Mouse (Mus musculus) G1E (cell line): ENCODE results near the gene Ubap2. TPM values are rescaled to one million over a fixed set of nuclear protein-coding genes. Genes with fewer than 3 reads are reported as not detected.

Experiments
- ATAC-seq: 2 replicates; pipeline ENCODE4 v1.8.0; 2016; ENCODE audit warnings: mild to moderate bottlenecking; ENCODE audit not compliant: insufficient number of reproducible peaks, poor library complexity, low FRiP score, severe bottlenecking; ENCODE audit errors: extremely low read depth
- DNase-seq: peaks from one replicate; pipeline ENCODE4 v3.0.0; 2012; ENCODE audit warnings: low spot score
- H3K27me3 ChIP-seq: 2 replicates; pipeline ENCODE4 v1.6.1; 2012; ENCODE audit warnings: mild to moderate bottlenecking, low read length, inconsistent platforms; ENCODE audit not compliant: insufficient read depth
- H3K36me3 ChIP-seq: replicated peaks from 2 replicates; pipeline ENCODE3; 2012; ENCODE audit warnings: mild to moderate bottlenecking, inconsistent platforms
- H3K4me1 ChIP-seq: 2 replicates; pipeline ENCODE4 v1.6.1; 2012; ENCODE audit warnings: low read depth, low read length, inconsistent platforms, mixed read lengths; ENCODE audit not compliant: insufficient read depth
- H3K4me3 ChIP-seq: 2 replicates; pipeline ENCODE4 v1.5.1; 2012; ENCODE audit warnings: low read depth, mild to moderate bottlenecking, inconsistent platforms, low read length, moderate library complexity, mixed read lengths
- H3K9me3 ChIP-seq: replicated peaks from 2 replicates; pipeline ENCODE4 v1.6.1; 2012; ENCODE audit warnings: inconsistent platforms
- CTCF ChIP-seq: IDR thresholded peaks from 2 replicates; pipeline ENCODE4 v1.5.1; 2012; ENCODE audit warnings: low read depth, low read length, inconsistent platforms, mixed read lengths
- GATA1 ChIP-seq: IDR thresholded peaks from 2 replicates; pipeline ENCODE4 v1.6.1; 2012; ENCODE audit warnings: borderline replicate concordance, low read length, inconsistent platforms, mixed read lengths
- GATA2 ChIP-seq: IDR thresholded peaks from 2 replicates; pipeline ENCODE4 v1.6.1; 2012; ENCODE audit warnings: low read depth, low read length, inconsistent platforms, borderline replicate concordance
- POLR2AphosphoS5 ChIP-seq: IDR thresholded peaks from 2 replicates; pipeline ENCODE4 v1.6.1; 2012; ENCODE audit warnings: low read depth, low read length, inconsistent platforms; ENCODE audit not compliant: insufficient replicate concordance
- TAL1 ChIP-seq: conservative IDR thresholded peaks from 2 replicates; pipeline ENCODE4 v1.6.1; 2012; ENCODE audit warnings: low read depth, low read length, inconsistent platforms, mixed read lengths
- polyA plus RNA-seq: library from polyadenylated mRNA; stranded (reverse); fragments of >175 nt; gene quantifications from 2 replicates; pipeline ENCODE4 v1.2.3, GENCODE M21; 2012
- total RNA-seq, 2 experiments: library from RNA; stranded (forward) in 1 of 2; stranded (reverse) in 1 of 2; fragments of 200-1000 nt in 1 of 2; fragments of >200 nt in 1 of 2; fragmentation: Nextera tagmentation in 1 of 2; gene quantifications; 2 replicates each; pipeline ENCODE4 v1.2.3; 2014 to 2017

Gene Ubap2
- total and polyA plus RNA-seq, 3 experiments = 14.3 to 552 (median 116) TPM

DNA sequence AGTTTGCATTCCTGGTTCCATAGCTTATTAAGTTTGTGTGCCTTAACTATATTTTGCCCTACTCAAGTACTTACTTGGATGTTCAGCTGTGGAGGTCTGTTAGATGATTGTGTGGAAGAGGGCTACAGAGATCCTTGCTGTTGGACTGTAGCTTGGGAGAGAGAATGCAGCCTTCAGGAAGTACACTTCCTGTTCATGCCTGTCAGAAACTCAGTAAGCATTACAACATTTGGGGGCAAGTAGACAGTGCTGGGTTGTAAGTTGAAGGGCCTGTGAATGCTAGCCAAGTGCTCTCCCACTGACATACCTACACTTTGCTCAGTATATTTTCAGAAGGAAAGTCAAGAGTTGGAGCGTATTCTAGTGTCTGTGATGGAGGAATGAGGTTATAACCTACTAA lies 116.7 kb downstream of the Ubap2 start:
- peaks cover 7% of the 10 kb centered on the region; the same call in 1 of the 2 replicates for H3K4me1 ChIP-seq
- no peak overlapping the region for H3K4me3 ChIP-seq
- H3K36me3 ChIP-seq = peaks cover 22% of the 10 kb centered on the region
- ATAC-seq (no peak), DNase-seq (no peak)
- no peaks in the 10 kb centered on the region for H3K27me3 ChIP-seq
- no peaks in the 10 kb centered on the region for H3K9me3 ChIP-seq
- TF ChIP-seq GATA1 (no peak), CTCF (no peak), TAL1 (no peak), POLR2AphosphoS5 (no peak), GATA2 (no peak)

GRCm38 (mm10) chr4:41156961-41157360 lies 118.0 kb downstream of the Ubap2 start:
- no peak for DNase-seq

DNA sequence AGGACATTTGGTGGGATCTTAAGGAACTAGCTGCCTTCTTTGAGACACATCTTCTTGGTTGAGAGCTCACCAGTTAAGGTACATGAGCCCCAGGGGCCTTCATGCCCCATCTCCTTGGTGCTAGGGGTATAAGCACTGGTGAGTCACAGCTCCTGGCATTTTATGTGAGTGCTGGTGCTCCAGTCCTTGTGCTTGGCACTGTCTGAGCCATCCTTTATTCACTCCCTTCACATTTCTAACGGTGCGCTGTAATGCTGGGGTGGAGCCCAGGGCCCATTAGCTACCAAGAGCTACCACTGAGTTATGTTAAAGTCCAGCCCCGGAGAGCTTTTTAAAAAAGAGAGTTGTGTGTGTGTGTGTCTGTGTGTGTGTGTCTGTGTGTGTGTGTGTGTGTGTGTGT lies 121.8 kb downstream of the Ubap2 start:
- no peak for DNase-seq
- no peak overlapping the region for H3K4me3 ChIP-seq
- no peaks in the 10 kb centered on the region for H3K27me3 ChIP-seq
- H3K36me3 ChIP-seq = peaks cover 28% of the 10 kb centered on the region
- ATAC-seq = no peak
- peaks cover 11% of the 10 kb centered on the region for H3K4me1 ChIP-seq
- H3K9me3 ChIP-seq = no peaks in the 10 kb centered on the region
- no peak for TF ChIP-seq CTCF
- no peak for TF ChIP-seq GATA1
- TF ChIP-seq TAL1 = no peak
- no peak for TF ChIP-seq POLR2AphosphoS5
- no peak for TF ChIP-seq GATA2

More at GRCm38 (mm10) chr4:41156961-41157360, 118.0 kb downstream of the Ubap2 start:
- Histone ChIP-seq H3K4me3 (no peak overlapping the region), H3K36me3 (peaks cover 27% of the 10 kb centered on the region), H3K9me3 (no peaks in the 10 kb centered on the region), H3K4me1 (peaks cover 9% of the 10 kb centered on the region; the same call in 1 of the 2 replicates), H3K27me3 (no peaks in the 10 kb centered on the region)
- TF ChIP-seq CTCF (no peak), GATA2 (no peak), POLR2AphosphoS5 (no peak), TAL1 (no peak), GATA1 (no peak)
- no peak for ATAC-seq

GRCm38 (mm10) chr4:41151186-41151585 lies 123.8 kb downstream of the Ubap2 start:
- peaks cover 34% of the 10 kb centered on the region for H3K36me3 ChIP-seq
- DNase-seq (no peak), ATAC-seq (no peak)
- H3K4me3 ChIP-seq = no peak overlapping the region
- no peaks in the 10 kb centered on the region for H3K9me3 ChIP-seq
- H3K27me3 ChIP-seq = no peaks in the 10 kb centered on the region
- H3K4me1 ChIP-seq = peaks cover 10% of the 10 kb centered on the region
- TF ChIP-seq CTCF (no peak), TAL1 (no peak), GATA1 (no peak), GATA2 (no peak), POLR2AphosphoS5 (no peak)

DNA sequence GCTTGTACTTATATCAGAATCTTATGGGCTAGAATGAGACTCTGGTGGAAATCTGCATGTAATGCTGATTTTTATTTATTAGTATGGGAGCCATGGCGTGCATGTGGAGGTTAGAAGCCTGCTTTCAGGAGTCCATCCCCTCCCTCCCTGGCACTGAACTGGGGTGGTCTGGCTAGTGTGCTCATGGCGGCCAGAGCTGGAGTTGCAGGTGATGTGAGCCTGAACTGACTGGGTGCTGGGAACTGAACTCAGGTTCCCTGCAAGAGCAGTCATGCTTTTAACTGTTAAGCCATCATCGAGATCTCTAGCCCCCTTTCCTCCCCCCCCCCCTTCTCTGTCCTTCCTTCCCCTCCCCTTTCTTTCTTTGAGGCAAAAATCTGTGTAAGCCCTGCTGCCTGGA lies 125.1 kb downstream of the Ubap2 start:
- TF ChIP-seq TAL1 (no peak), CTCF (no peak), GATA1 (no peak), POLR2AphosphoS5 (no peak), GATA2 (no peak)
- peaks cover 39% of the 10 kb centered on the region for H3K36me3 ChIP-seq

More for the DNA sequence above, 125.1 kb downstream of the Ubap2 start:
- DNase-seq (no peak), ATAC-seq (no peak)
- no peak overlapping the region for H3K4me3 ChIP-seq
- no peaks in the 10 kb centered on the region for H3K9me3 ChIP-seq
- peaks cover 10% of the 10 kb centered on the region for H3K4me1 ChIP-seq
- H3K27me3 ChIP-seq = no peaks in the 10 kb centered on the region

Other genes starting within 250 kb of the Ubap2 start
- gene Aqp7, start 227.0 kb downstream of the Ubap2 start, total RNA-seq (2014; fragmentation: Nextera tagmentation) = not detected in 2 replicates
- gene Aqp7, start 227.0 kb downstream of the Ubap2 start, total RNA-seq (2017) = not detected in 2 replicates
- gene Aqp7, start 227.0 kb downstream of the Ubap2 start, polyA plus RNA-seq = not detected in 2 replicates
- gene Aqp3, start 177.0 kb downstream of the Ubap2 start, total RNA-seq (2014; fragmentation: Nextera tagmentation) = not detected in 2 replicates
- gene Aqp3, start 177.0 kb downstream of the Ubap2 start, total RNA-seq (2017) = 0.76 and 0.98 TPM in 2 replicates
- 1.1 and 1.9 TPM in 2 replicates for gene Aqp3, start 177.0 kb downstream of the Ubap2 start, polyA plus RNA-seq
- 28.5 and 29.9 TPM in 2 replicates for gene Nol6, start 150.7 kb downstream of the Ubap2 start, total RNA-seq (2014; fragmentation: Nextera tagmentation)
- 14.8 and 15.9 TPM in 2 replicates for gene Nol6, start 150.7 kb downstream of the Ubap2 start, total RNA-seq (2017)
- 73.1 and 82.3 TPM in 2 replicates for gene Nol6, start 150.7 kb downstream of the Ubap2 start, polyA plus RNA-seq
- gene Ube2r2, start 139.4 kb downstream of the Ubap2 start, total RNA-seq (2014; fragmentation: Nextera tagmentation) = 220 and 322 TPM in 2 replicates
- gene Ube2r2, start 139.4 kb downstream of the Ubap2 start, total RNA-seq (2017) = 35.7 and 44.8 TPM in 2 replicates
- gene Ube2r2, start 139.4 kb downstream of the Ubap2 start, polyA plus RNA-seq = 40.8 and 40.9 TPM in 2 replicates
- gene Dcaf12, start 39.7 kb upstream of the Ubap2 start, total RNA-seq (2014; fragmentation: Nextera tagmentation) = 45.1 and 52.4 TPM in 2 replicates
- gene Dcaf12, start 39.7 kb upstream of the Ubap2 start, total RNA-seq (2017) = 39.1 and 41.8 TPM in 2 replicates
- 49.2 and 50.8 TPM in 2 replicates for gene Dcaf12, start 39.7 kb upstream of the Ubap2 start, polyA plus RNA-seq
- 25.1 and 39.2 TPM in 2 replicates for gene Ubap1, start 73.9 kb upstream of the Ubap2 start, total RNA-seq (2014; fragmentation: Nextera tagmentation)
- gene Ubap1, start 73.9 kb upstream of the Ubap2 start, total RNA-seq (2017) = 27.5 and 30.4 TPM in 2 replicates
- gene Ubap1, start 73.9 kb upstream of the Ubap2 start, polyA plus RNA-seq = 18.3 and 19.0 TPM in 2 replicates
- 47.8 and 68.0 TPM in 2 replicates for gene Kif24, start 189.7 kb upstream of the Ubap2 start, total RNA-seq (2014; fragmentation: Nextera tagmentation)
- gene Kif24, start 189.7 kb upstream of the Ubap2 start, total RNA-seq (2017) = 16.8 and 21.6 TPM in 2 replicates
- gene Kif24, start 189.7 kb upstream of the Ubap2 start, polyA plus RNA-seq = 5.6 and 7.0 TPM in 2 replicates
- gene Nudt2, start 190.0 kb upstream of the Ubap2 start, total RNA-seq (2014; fragmentation: Nextera tagmentation) = 22.5 and 26.6 TPM in 2 replicates
- 62.3 and 72.7 TPM in 2 replicates for gene Nudt2, start 190.0 kb upstream of the Ubap2 start, total RNA-seq (2017)
- gene Nudt2, start 190.0 kb upstream of the Ubap2 start, polyA plus RNA-seq = 5.9 and 12.4 TPM in 2 replicates
- gene AI464131, start 227.9 kb upstream of the Ubap2 start, total RNA-seq (2014; fragmentation: Nextera tagmentation) = 4.3 and 4.4 TPM in 2 replicates
- 7.0 and 7.3 TPM in 2 replicates for gene AI464131, start 227.9 kb upstream of the Ubap2 start, total RNA-seq (2017)
- gene AI464131, start 227.9 kb upstream of the Ubap2 start, polyA plus RNA-seq = 2.2 and 3.1 TPM in 2 replicates
- gene 1110017D15Rik, start 242.2 kb upstream of the Ubap2 start, total RNA-seq (2014; fragmentation: Nextera tagmentation) = 7.3 and 10.5 TPM in 2 replicates
- 0.22 and 1.7 TPM in 2 replicates for gene 1110017D15Rik, start 242.2 kb upstream of the Ubap2 start, total RNA-seq (2017)
- 0.08 TPM in 1 of 2 replicates, not detected in the other for gene 1110017D15Rik, start 242.2 kb upstream of the Ubap2 start, polyA plus RNA-seq